In genomic region chr3:38849536-38849935, GRCm38 (mm10) we compare ENCODE assay signal across 9 mouse cellular contexts. TPM values are rescaled to one million over a fixed set of nuclear protein-coding genes. Genes with fewer than 3 reads are reported as not detected.
DNase-seq lines count a peak whose midpoint lies in the region; ATAC-seq and TF ChIP-seq lines count a peak whose summit lies in the region.
"Had no signal": no experiment of that assay in that cellular context is flagged by ENCODE, and none has a peak within 500 bp of the region (broad histone marks: within the 10 kb centered on the region; RNA-seq: fewer than 3 reads in every experiment).

No protein-coding gene starts in this region.

- H3K27ac ChIP-seq in liver, adult 2 months (replicated peaks; ENCODE audit: insufficient read depth, low read depth, low read length): no peak overlapping the region
- H3K27ac ChIP-seq in liver, embryonic 12.5 days: no peak overlapping the region
- no peak overlapping the region for H3K27ac ChIP-seq in hindbrain, embryonic 15.5 days (replicated peaks)
- no peak overlapping the region for H3K27ac ChIP-seq in liver, embryonic 14.5 days

- no peak for ATAC-seq in liver, embryonic 12.5 days
- peak; percentile 65 for ATAC-seq in hindbrain, embryonic 15.5 days (ENCODE audit: low FRiP score, low read depth)
- no peak for ATAC-seq in liver, embryonic 14.5 days (ENCODE audit: insufficient read depth)
- no peak for ATAC-seq in inflammation-experienced regulatory T-cells, adult 6 months

- no peak for TF ChIP-seq POLR2A in liver, adult 2 months (IDR thresholded peaks at IDR 0.05; ENCODE audit: extremely low read depth, insufficient read depth, low read length)

- H3K4me1 ChIP-seq in liver, adult 2 months (ENCODE audit: control insufficient read depth, insufficient read depth, low read length): no peaks in the 10 kb centered on the region
- H3K4me1 ChIP-seq in liver, embryonic 12.5 days: peaks cover 3% of the 10 kb centered on the region; the same call in 1 of the 2 replicates
- H3K4me1 ChIP-seq in hindbrain, embryonic 15.5 days (replicated peaks): no peaks in the 10 kb centered on the region
- no peaks in the 10 kb centered on the region for H3K4me1 ChIP-seq in liver, embryonic 14.5 days (replicated peaks; ENCODE audit: control insufficient read depth in 2 of 2, insufficient read depth in 2 of 2, low read length in 1 of 2)

- H3K4me2 ChIP-seq in liver, embryonic 12.5 days: no peak overlapping the region
- H3K4me2 ChIP-seq in hindbrain, embryonic 15.5 days: no peak overlapping the region
- no peak overlapping the region for H3K4me2 ChIP-seq in liver, embryonic 14.5 days (ENCODE audit: low read depth)

- peak; percentile 31; the same call in 1 of the 2 replicates for TF ChIP-seq CTCF in liver, adult 2 months (IDR thresholded peaks at IDR 0.05; ENCODE audit: low read depth, low read length)
- TF ChIP-seq CTCF in liver, embryonic 14.5 days (IDR thresholded peaks at IDR 0.05; ENCODE audit: low read depth): peak; percentile 21; the same call in 1 of the 2 replicates

- no peak overlapping the region for H3K4me3 ChIP-seq in liver, adult 2 months (ENCODE audit: insufficient read depth, low read depth, low read length)
- no peak overlapping the region for H3K4me3 ChIP-seq in liver, embryonic 12.5 days
- H3K4me3 ChIP-seq in hindbrain, embryonic 15.5 days: no peak overlapping the region
- no peak overlapping the region for H3K4me3 ChIP-seq in liver, embryonic 14.5 days (ENCODE audit: insufficient read depth in 1 of 2, low read depth in 2 of 2, low read length in 2 of 2)

- no peaks in the 10 kb centered on the region for H3K79me2 ChIP-seq in liver, adult 2 months (ENCODE audit: control insufficient read depth, insufficient read depth, low read length)

- no peaks in the 10 kb centered on the region for H3K27me3 ChIP-seq in liver, adult 2 months (ENCODE audit: control insufficient read depth, insufficient read depth, low read length)
- H3K27me3 ChIP-seq in liver, embryonic 12.5 days (replicated peaks): no peaks in the 10 kb centered on the region
- no peaks in the 10 kb centered on the region for H3K27me3 ChIP-seq in hindbrain, embryonic 15.5 days
- H3K27me3 ChIP-seq in liver, embryonic 14.5 days (ENCODE audit: control insufficient read depth, insufficient read depth, low read length): no peaks in the 10 kb centered on the region

- peak; percentile 27 for DNase-seq in liver, adult 2 months (ENCODE audit: extremely low read depth, low read depth, low spot score)
- DNase-seq in adrenal gland, postnatal 14 days: peak; percentile 62
- DNase-seq in embryo, embryonic 10 days (ENCODE audit: low spot score): peak; percentile 57
- peak in 1 of 3 experiments; percentile 2 for DNase-seq in liver, embryonic 14.5 days (ENCODE audit: low read depth in 3 of 3, low spot score in 3 of 3)
- peak; percentile 67 to 68 for DNase-seq in right cerebral cortex, postnatal 10 days (ENCODE audit: low spot score in 2 of 2)

- TF ChIP-seq EP300 in liver, embryonic 14.5 days (IDR thresholded peaks at IDR 0.05; ENCODE audit: low read depth): no peak

- WGBS in liver, adult 2 months: 24% methylated on average over 6 of the region's 6 CpGs
- WGBS in liver, embryonic 12.5 days (ENCODE audit: insufficient replicate concordance): 30% methylated on average over 6 of the region's 6 CpGs
- WGBS in hindbrain, embryonic 15.5 days: 35% methylated on average over 6 of the region's 6 CpGs
- 25% methylated on average over 6 of the region's 6 CpGs for WGBS in liver, embryonic 14.5 days (ENCODE audit: insufficient replicate concordance)

- no peak overlapping the region for H3K9ac ChIP-seq in liver, adult 2 months (ENCODE audit: low read depth, low read length)
- H3K9ac ChIP-seq in liver, embryonic 12.5 days: no peak overlapping the region
- H3K9ac ChIP-seq in hindbrain, embryonic 15.5 days: no peak overlapping the region
- no peak overlapping the region for H3K9ac ChIP-seq in liver, embryonic 14.5 days (replicated peaks)

- no peaks in the 10 kb centered on the region for H3K36me3 ChIP-seq in liver, adult 2 months (ENCODE audit: control insufficient read depth, insufficient read depth, low read length)
- H3K36me3 ChIP-seq in liver, embryonic 12.5 days: no peaks in the 10 kb centered on the region
- H3K36me3 ChIP-seq in hindbrain, embryonic 15.5 days: no peaks in the 10 kb centered on the region
- no peaks in the 10 kb centered on the region for H3K36me3 ChIP-seq in liver, embryonic 14.5 days (replicated peaks; ENCODE audit: control insufficient read depth, insufficient read depth, low read depth)

- H3K9me3 ChIP-seq in liver, embryonic 12.5 days (replicated peaks): no peaks in the 10 kb centered on the region
- H3K9me3 ChIP-seq in hindbrain, embryonic 15.5 days: no peaks in the 10 kb centered on the region
- no peaks in the 10 kb centered on the region for H3K9me3 ChIP-seq in liver, embryonic 14.5 days (ENCODE audit: control insufficient read depth, low read length)

RNA-seq across cellular contexts. Expression of gene Fat4, which starts 37.2 kb away (rescaled TPM):
- 1.8 and 2.6 TPM in 2 replicates for total RNA-seq in liver, adult 2 months (2014; rRNA removed)
- polyA plus RNA-seq in liver, adult 2 months (2012; rRNA removed): 0.16 and 0.27 TPM in 2 replicates
- 1.1 and 1.2 TPM in 2 replicates for polyA plus RNA-seq in liver, embryonic 12.5 days (2016; fragmentation: Nextera tagmentation; extraction: Ambion mirVana)
- 17.3 and 18.7 TPM in 2 replicates for total RNA-seq in adrenal gland, postnatal 14 days (2021)
- 9.0 and 9.2 TPM in 2 replicates for polyA plus RNA-seq in hindbrain, embryonic 15.5 days (2015; fragmentation: Nextera tagmentation; extraction: Ambion mirVana)
- polyA plus RNA-seq in liver, embryonic 14.5 days (2012; rRNA removed): 0.19 and 0.25 TPM in 2 replicates
- 0.24 and 0.30 TPM in 2 replicates for polyA plus RNA-seq in liver, embryonic 14.5 days (2014; fragmentation: Nextera tagmentation; extraction: Ambion mirVana)
- under 1 TPM in 2 of 3 experiments, not detected in 1; 0.04 to 0.26 TPM for polyA plus RNA-seq in inflammation-experienced regulatory T-cells, adult 6 months (2017; shearing (Covaris generic))
- total RNA-seq: neutrophil, adult 5-6 weeks had no signal
